In genomic region chr19:15868865-15869698, GRCm38 (mm10) we compare ENCODE assay signal across 8 mouse cellular contexts.
A peak's percentile ranks its signal among the peaks of the same experiment; 100 is the strongest.
DNase-seq lines count a peak whose midpoint lies in the region; ATAC-seq and TF ChIP-seq lines count a peak whose summit lies in the region.

No protein-coding gene starts in this region.

- peak; percentile 90 for ATAC-seq in frontal cortex, adult (ENCODE audit: low TSS enrichment)
- peak; percentile 64; the same call in 1 of the 2 replicates for ATAC-seq in neural tube, embryonic 15.5 days (ENCODE audit: low FRiP score)

- no peaks in the 10 kb centered on the region for H3K9me3 ChIP-seq in neural tube, embryonic 15.5 days (replicated peaks)

- 0 out of 2 replicates have a peak, but pooled peaks cover 3% of the 10 kb centered on the region for H3K27me3 ChIP-seq in neural tube, embryonic 15.5 days (replicated peaks)

- peak; percentile 85; the same call in 1 of the 2 replicates for TF ChIP-seq CTCF in brain, embryonic 14.5 days (IDR thresholded peaks at IDR 0.05; ENCODE audit: borderline replicate concordance, extremely low read depth, insufficient read depth, insufficient read length)

- H3K36me3 ChIP-seq in neural tube, embryonic 15.5 days = no peaks in the 10 kb centered on the region

- peaks cover 19% of the 10 kb centered on the region for H3K4me1 ChIP-seq in neural tube, embryonic 15.5 days

- intact Hi-C loops in left cerebral cortex, postnatal 4 days (cut with DNase I) = loop anchor here (2.0 kb wide), 1 partner anchor 1886 kb away; no protein-coding TSS in a partner anchor

- peak; percentile 30 for DNase-seq in kidney, postnatal 14 days
- no peak for DNase-seq in kidney, adult 11 months
- DNase-seq in brain, embryonic 14.5 days (ENCODE audit: low read depth) = peak; percentile 88
- DNase-seq in left cerebral cortex, postnatal 4 days = peak; percentile 21
- DNase-seq in thymus, adult 18-20 months = no peak
- no peak for DNase-seq in gastrocnemius, adult 18-20 months (ENCODE audit: low spot score)

- H3K9ac ChIP-seq in neural tube, embryonic 15.5 days (replicated peaks) = no peak overlapping the region

- no peak overlapping the region for H3K4me2 ChIP-seq in neural tube, embryonic 15.5 days

- 12% methylated on average over 7 of the region's 7 CpGs for WGBS in neural tube, embryonic 15.5 days

- TF ChIP-seq POLR2A in brain, embryonic 14.5 days (IDR thresholded peaks at IDR 0.05; ENCODE audit: borderline replicate concordance, extremely low read depth, insufficient read depth, insufficient read length, poor library complexity, severe bottlenecking) = no peak

- no peak overlapping the region for H3K4me3 ChIP-seq in neural tube, embryonic 15.5 days (replicated peaks)

- H3K27ac ChIP-seq in neural tube, embryonic 15.5 days (replicated peaks) = 0 out of 2 replicates have a peak overlapping the region, but pooled peaks have one; percentile 9

Comparison
In these comparisons a context has a peak if more than half of its experiments do, and no peak if none do; other contexts are left out.
1. DNase-seq: peak in kidney, postnatal 14 days (single experiment), brain, embryonic 14.5 days (single experiment) and left cerebral cortex, postnatal 4 days (single experiment); none in kidney, adult 11 months (single experiment), thymus, adult 18-20 months (0 of 2) and gastrocnemius, adult 18-20 months (single experiment).